Mouse (Mus musculus) kidney, adult 2 months (tissue): ENCODE measurements at regions not wholly inside any gene's neighbourhood (a gene's known extent, or its start where the extent isn't known, plus 50 kb on each side); places are given as distances from the start of the nearest gene placed in this dataset.

Experiments used
- DNase-seq: peaks from one replicate; pipeline ENCODE4 v3.0.0; 2021
- H3K27ac ChIP-seq: fragments of 200-500 bp; 2 replicates; pipeline ENCODE4 v1.5.1; 2012; ENCODE audit warnings: low read depth, low read length, control low read depth, inconsistent platforms; ENCODE audit not compliant: insufficient read depth
- H3K27me3 ChIP-seq: fragments of 200-500 bp; replicated peaks from 2 replicates; pipeline ENCODE4 v1.6.1; 2012; ENCODE audit warnings: mild to moderate bottlenecking, moderate library complexity, low read length, inconsistent platforms; ENCODE audit not compliant: control insufficient read depth, insufficient read depth
- H3K36me3 ChIP-seq: fragments of 200-500 bp; 2 replicates; pipeline ENCODE4 v1.6.1; 2012; ENCODE audit warnings: mild to moderate bottlenecking, moderate library complexity, low read length, inconsistent platforms; ENCODE audit not compliant: control insufficient read depth, insufficient read depth
- H3K4me1 ChIP-seq: fragments of 200-500 bp; 2 replicates; pipeline ENCODE4 v1.6.1; 2011; ENCODE audit warnings: low read length; ENCODE audit not compliant: control insufficient read depth, insufficient read depth
- H3K4me3 ChIP-seq: fragments of 200-500 bp; 2 replicates; pipeline ENCODE4 v1.5.1; 2011; ENCODE audit warnings: mild to moderate bottlenecking, low read depth, low read length, control low read depth; ENCODE audit not compliant: insufficient read depth
- CTCF ChIP-seq: fragments of 200-500 bp; conservative IDR thresholded peaks from 2 replicates; pipeline ENCODE4 v1.5.1; 2011; ENCODE audit warnings: low read depth, mild to moderate bottlenecking, control low read depth, low read length, moderate library complexity, mixed read lengths; ENCODE audit not compliant: insufficient read depth, insufficient read length
- POLR2A ChIP-seq: fragments of 200-500 bp; IDR thresholded peaks from one replicate; pipeline ENCODE4 v1.6.1; 2011; ENCODE audit warnings: low read depth, low read length, control low read depth
- WGBS: fragments of 180-500 bp; shearing (Covaris S2); methylation state at CpG from one replicate; pipeline ENCODE4 v1.1.7; 2018; 5-methylcytosine and 5-hydroxymethylcytosine counted together

DNA sequence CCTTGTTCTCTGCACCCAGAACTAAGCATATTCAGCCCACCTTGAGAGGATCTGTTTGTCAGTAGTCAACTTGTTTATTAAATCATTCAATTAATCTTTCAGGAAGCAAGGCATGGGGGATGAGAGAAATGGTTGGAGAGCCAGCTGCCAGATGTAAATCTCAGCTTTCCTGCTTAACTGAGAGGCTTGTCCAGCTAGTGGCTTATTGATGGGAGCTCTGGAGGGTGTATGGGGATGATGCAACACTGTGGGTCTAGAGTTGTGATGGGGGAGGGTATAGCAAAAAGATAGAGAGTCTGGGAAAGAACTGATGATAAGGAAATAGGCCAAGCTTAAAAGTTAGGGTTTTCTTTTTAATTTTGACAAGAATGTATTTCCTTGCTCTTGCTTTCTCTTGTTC, 2163.3 kb downstream of the 9330182O14Rik start:
- Histone ChIP-seq H3K36me3 (no peaks in the 10 kb centered on the region), H3K27ac (no peak overlapping the region), H3K4me1 (no peaks in the 10 kb centered on the region), H3K4me3 (no peak overlapping the region), H3K27me3 (no peaks in the 10 kb centered on the region)
- TF ChIP-seq CTCF (no peak), POLR2A (no peak)
- no peak for DNase-seq

GRCm38 (mm10) chr15:42301956-42302355, 2167.8 kb downstream of the 9330182O14Rik start:
- WGBS = 82% methylated on average over 1 of the region's 1 CpGs
- no peak overlapping the region for H3K27ac ChIP-seq
- no peak overlapping the region for H3K4me3 ChIP-seq
- H3K27me3 ChIP-seq = no peaks in the 10 kb centered on the region
- DNase-seq = no peak
- H3K4me1 ChIP-seq = no peaks in the 10 kb centered on the region
- TF ChIP-seq POLR2A (no peak), CTCF (no peak)
- H3K36me3 ChIP-seq = no peaks in the 10 kb centered on the region

DNA sequence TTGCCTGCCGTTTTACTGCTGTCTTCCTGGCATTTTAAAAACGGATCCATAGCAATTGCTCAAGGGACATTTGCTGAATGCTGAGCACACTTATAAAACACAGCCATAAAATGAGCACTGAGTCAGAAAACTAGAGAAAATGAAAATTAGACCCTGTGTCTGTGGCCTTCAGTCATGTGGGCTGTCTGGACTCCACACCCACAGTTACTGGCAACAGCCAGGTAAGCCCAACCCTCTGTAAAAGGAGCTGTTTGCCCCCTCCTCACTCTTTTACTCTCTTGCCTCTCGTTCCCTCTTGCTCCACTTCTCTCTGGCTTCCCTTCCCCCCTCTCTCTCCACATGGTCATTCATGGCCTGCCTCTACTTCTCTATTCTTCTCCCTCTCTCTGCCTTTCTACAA, 2169.9 kb downstream of the 9330182O14Rik start:
- TF ChIP-seq POLR2A (no peak), CTCF (no peak)
- Histone ChIP-seq H3K27me3 (no peaks in the 10 kb centered on the region), H3K36me3 (no peaks in the 10 kb centered on the region), H3K27ac (no peak overlapping the region), H3K4me3 (no peak overlapping the region), H3K4me1 (no peaks in the 10 kb centered on the region)
- 69% methylated on average over 3 of the region's 3 CpGs for WGBS
- DNase-seq = no peak

- H3K4me3 ChIP-seq = no peak overlapping the region
- TF ChIP-seq POLR2A (no peak), CTCF (no peak)
- H3K36me3 ChIP-seq = no peaks in the 10 kb centered on the region
- 76% methylated on average over 5 of the region's 5 CpGs for WGBS
- H3K27me3 ChIP-seq = no peaks in the 10 kb centered on the region
- H3K27ac ChIP-seq = no peak overlapping the region
- no peak for DNase-seq
- no peaks in the 10 kb centered on the region for H3K4me1 ChIP-seq
Measured at GRCm38 (mm10) chr15:42309586-42309985, 2175.4 kb downstream of the 9330182O14Rik start.

DNA sequence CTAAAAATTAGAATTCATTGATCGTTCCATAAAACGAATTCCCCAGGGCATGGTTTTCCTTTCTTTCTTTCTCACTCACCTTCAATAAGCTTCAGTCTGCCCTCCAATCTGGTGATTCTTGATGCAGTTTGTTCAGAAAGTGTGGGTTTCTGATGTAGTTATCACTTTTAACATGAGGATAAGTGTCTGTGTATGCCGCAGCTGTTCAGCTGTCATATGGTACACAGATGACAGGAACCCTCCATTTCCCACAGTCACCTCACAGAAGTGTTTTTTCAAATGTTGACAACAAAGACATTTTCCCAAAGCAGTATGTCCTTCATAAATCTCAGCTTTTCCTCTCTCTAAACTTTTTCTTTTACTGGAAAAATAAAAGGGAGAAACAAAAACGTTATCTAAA, 2177.0 kb downstream of the 9330182O14Rik start:
- no peak overlapping the region for H3K27ac ChIP-seq
- no peaks in the 10 kb centered on the region for H3K4me1 ChIP-seq
- no peaks in the 10 kb centered on the region for H3K27me3 ChIP-seq
- no peak overlapping the region for H3K4me3 ChIP-seq
- H3K36me3 ChIP-seq = no peaks in the 10 kb centered on the region
- no peak for DNase-seq
- TF ChIP-seq CTCF (no peak), POLR2A (no peak)
- WGBS = 73% methylated on average over 4 of the region's 4 CpGs

GRCm38 (mm10) chr15:42320349-42320748, 2186.2 kb downstream of the 9330182O14Rik start:
- Histone ChIP-seq H3K4me1 (no peaks in the 10 kb centered on the region), H3K36me3 (no peaks in the 10 kb centered on the region), H3K4me3 (no peak overlapping the region), H3K27me3 (no peaks in the 10 kb centered on the region), H3K27ac (no peak overlapping the region)
- 93% methylated on average over 1 of the region's 1 CpGs for WGBS
- no peak for DNase-seq
- TF ChIP-seq POLR2A = no peak
- no peak for TF ChIP-seq CTCF

- Histone ChIP-seq H3K27ac (no peak overlapping the region), H3K36me3 (no peaks in the 10 kb centered on the region), H3K4me1 (no peaks in the 10 kb centered on the region), H3K27me3 (no peaks in the 10 kb centered on the region), H3K4me3 (no peak overlapping the region)
- no peak for DNase-seq
- WGBS = 89% methylated on average over 1 of the region's 1 CpGs
- no peak for TF ChIP-seq CTCF
- no peak for TF ChIP-seq POLR2A
Measured at GRCm38 (mm10) chr15:42322940-42323339, 2188.8 kb downstream of the 9330182O14Rik start.

DNA sequence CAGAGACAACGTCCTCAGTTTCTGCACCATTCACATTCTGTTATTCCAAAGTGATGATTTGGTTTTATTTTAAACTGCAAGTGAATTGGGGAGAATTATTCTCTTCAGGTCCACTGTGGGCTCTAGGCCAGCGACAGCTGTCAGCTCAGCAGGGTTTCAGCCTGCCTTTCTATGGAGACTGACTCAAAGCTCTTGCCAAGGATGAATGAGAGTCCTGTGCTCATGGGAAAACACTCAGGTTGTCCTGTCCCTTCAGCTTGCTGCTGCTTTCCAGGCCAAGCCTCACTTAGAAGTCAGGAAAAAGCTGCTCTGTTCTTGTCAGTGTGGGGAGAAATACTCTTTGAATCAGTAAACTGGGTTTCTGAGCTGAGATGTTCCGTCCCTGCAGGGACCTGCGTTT, 2191.1 kb downstream of the 9330182O14Rik start:
- TF ChIP-seq POLR2A (no peak), CTCF (no peak)
- Histone ChIP-seq H3K27ac (no peak overlapping the region), H3K4me1 (no peaks in the 10 kb centered on the region), H3K4me3 (no peak overlapping the region), H3K27me3 (no peaks in the 10 kb centered on the region), H3K36me3 (no peaks in the 10 kb centered on the region)
- WGBS = 75% methylated on average over 4 of the region's 4 CpGs
- no peak for DNase-seq
